Mouse (Mus musculus) neural tube, embryonic 12.5 days (tissue): ENCODE measurements around the gene Fpr1. TPM values are rescaled to one million over a fixed set of nuclear protein-coding genes. Genes with fewer than 3 reads are reported as not detected.
"Not testable (repeated sequence)": the region's sequence is repeated elsewhere in the genome, so short reads cannot be mapped to it uniquely, and the experiment has no call there.

Source experiments
- ATAC-seq: fragments of 200-750 bp; cut with Nextera tagmentation; 2 replicates; pipeline ENCODE4 v1.8.0; 2017; ENCODE audit warnings: low read depth, mild to moderate bottlenecking, moderate TSS enrichment, moderate library complexity; ENCODE audit not compliant: low FRiP score
- H3K27ac ChIP-seq: fragments of 300-500 bp; sonication (generic); 2 replicates; pipeline ENCODE4 v1.5.1; 2016
- H3K27me3 ChIP-seq: fragments of 300-500 bp; sonication (generic); replicated peaks from 2 replicates; pipeline ENCODE4 v1.6.1; 2016; ENCODE audit warnings: mild to moderate bottlenecking
- H3K36me3 ChIP-seq: fragments of 300-500 bp; sonication (generic); 2 replicates; pipeline ENCODE4 v1.6.1; 2016; ENCODE audit warnings: mild to moderate bottlenecking
- H3K4me1 ChIP-seq: fragments of 300-500 bp; sonication (generic); 2 replicates; pipeline ENCODE4 v1.6.1; 2016
- H3K4me2 ChIP-seq: fragments of 300-500 bp; sonication (generic); replicated peaks from 2 replicates; pipeline ENCODE4 v1.6.1; 2016; ENCODE audit warnings: mild to moderate bottlenecking
- H3K4me3 ChIP-seq: fragments of 300-500 bp; sonication (generic); 2 replicates; pipeline ENCODE4 v1.5.1; 2016
- H3K9ac ChIP-seq: fragments of 300-500 bp; sonication (generic); 2 replicates; pipeline ENCODE4 v1.6.1; 2016; ENCODE audit warnings: mild to moderate bottlenecking
- H3K9me3 ChIP-seq: fragments of 300-500 bp; sonication (generic); 2 replicates; pipeline ENCODE4 v1.6.1; 2016; ENCODE audit warnings: mild to moderate bottlenecking
- WGBS: fragments of 180-500 bp; shearing (Covaris S2); methylation state at CpG from one replicate; pipeline ENCODE4 v1.1.7; 2016; 5-methylcytosine and 5-hydroxymethylcytosine counted together
- polyA plus RNA-seq: library from polyadenylated mRNA; unstranded; fragments of >200 nt; fragmentation: Nextera tagmentation; extraction: Ambion mirVana; gene quantifications from 2 replicates; pipeline ENCODE4 v1.2.1, GENCODE M21; 2016

Gene Fpr1
- polyA plus RNA-seq, 1 experiment from 2014 or later, result not detected

DNA sequence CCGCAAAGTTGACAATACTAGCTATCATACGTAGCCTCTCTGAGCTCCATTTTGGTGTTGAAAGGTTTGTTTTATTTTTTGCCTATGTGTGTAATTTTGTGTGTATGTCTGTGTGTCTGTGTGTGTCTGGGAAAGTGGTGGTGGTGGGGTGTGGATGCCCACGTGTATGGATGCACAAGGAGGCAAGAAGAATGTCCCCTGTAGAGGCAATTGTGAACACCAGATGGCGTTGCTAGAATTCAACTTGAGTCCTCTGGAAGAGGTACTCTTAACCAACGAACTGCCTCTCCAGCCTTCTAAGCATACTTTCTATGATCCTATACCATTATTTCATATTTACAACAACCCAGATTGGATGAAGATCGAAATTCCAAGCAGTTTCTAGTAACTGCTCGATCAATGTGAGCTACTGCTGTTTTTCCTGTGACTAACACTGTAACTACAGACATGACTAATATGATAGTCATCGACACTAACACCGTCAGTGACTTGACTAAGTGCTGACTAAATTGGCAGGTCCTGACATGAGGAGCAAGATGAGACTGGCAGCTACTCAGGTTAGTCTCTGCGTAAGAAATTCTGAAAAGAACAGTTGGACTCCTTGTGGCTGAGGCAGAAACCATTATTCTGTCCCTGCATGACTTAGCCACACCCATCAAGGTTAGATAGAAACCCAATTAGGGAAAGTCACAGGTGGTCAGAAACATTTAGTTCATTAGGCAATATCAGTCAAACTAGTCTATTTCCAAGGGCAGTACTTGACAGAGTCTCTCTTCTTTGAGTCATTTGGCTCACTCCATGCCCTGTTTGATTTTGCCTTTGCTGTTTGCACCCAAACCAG is 38.3 kb downstream of the Fpr1 start:
- ATAC-seq, result no peak
- Histone ChIP-seq H3K27ac (no peak overlapping the region), H3K4me2 (no peak overlapping the region), H3K9ac (no peak overlapping the region), H3K27me3 (peaks cover 11% of the 10 kb centered on the region), H3K4me3 (no peak overlapping the region), H3K36me3 (peaks cover 21% of the 10 kb centered on the region), H3K9me3 (no peaks in the 10 kb centered on the region), H3K4me1 (no peaks in the 10 kb centered on the region)
- WGBS, result 72% methylated on average over 10 of the region's 10 CpGs

DNA sequence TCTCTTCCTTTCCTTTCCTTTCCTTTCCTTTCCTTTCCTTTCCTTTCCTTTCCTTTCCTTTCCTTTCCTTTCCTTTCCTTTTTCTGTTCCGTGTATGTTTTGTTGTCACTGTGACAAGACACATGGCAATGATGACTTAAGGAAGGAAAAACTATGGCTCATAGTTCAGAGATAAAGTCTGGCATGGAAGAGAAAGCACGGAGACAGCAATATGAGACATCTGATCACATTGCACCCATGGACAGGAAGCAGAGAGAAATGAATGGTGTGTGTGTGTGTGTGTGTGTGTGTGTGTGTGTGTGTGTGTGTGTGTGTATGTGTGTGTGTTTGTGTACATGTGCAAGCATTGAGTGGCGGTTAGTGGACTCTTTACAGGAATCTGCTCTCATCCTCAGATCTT is 39.1 kb downstream of the Fpr1 start:
- not testable (repeated sequence) for H3K4me1 ChIP-seq, H3K9me3 ChIP-seq, H3K4me3 ChIP-seq, H3K27me3 ChIP-seq, ATAC-seq, H3K9ac ChIP-seq, H3K27ac ChIP-seq, H3K4me2 ChIP-seq
- H3K36me3 ChIP-seq, result peaks cover 25% of the 10 kb centered on the region
- WGBS, result 91% methylated on average over 3 of the region's 3 CpGs

DNA sequence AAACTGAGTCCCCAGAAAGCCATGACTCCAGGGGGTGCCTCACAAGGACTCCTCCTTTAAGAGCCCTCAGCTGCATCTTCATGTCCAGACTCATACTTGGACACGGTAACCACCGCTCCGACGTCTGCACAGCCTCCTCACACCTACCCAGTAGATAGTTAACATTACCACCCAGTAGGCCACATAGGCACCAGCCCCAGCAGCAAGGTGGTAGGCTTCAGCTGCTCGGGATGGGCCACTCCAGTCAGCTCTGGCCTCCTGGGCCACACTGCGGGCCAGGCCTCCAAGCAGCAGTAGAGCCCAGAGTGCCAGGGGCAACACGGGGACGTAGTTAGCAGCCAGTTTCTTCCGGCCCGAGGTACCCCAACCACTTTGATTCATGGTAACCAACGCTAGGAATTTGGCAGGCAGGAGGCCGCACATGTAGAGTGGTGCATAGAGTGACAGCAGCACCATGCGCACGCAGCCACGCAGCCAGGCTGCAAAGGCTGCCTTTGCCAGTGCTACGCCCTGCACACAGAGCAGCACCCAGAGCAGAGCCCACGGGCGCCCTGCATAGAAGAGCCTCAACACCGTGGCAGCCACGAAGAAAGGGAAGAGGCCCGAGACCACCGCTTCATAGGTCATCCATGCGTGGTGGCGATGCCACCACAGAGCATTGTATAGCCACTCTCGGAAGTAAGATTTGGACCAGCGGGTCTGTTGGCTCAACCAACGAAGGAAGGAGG is 40.0 kb downstream of the Fpr1 start:
- Histone ChIP-seq H3K4me1 (peaks cover 6% of the 10 kb centered on the region; the same call in 1 of the 2 replicates), H3K9me3 (no peaks in the 10 kb centered on the region), H3K27me3 (no peaks in the 10 kb centered on the region), H3K4me3 (no peak overlapping the region), H3K9ac (no peak overlapping the region), H3K27ac (no peak overlapping the region), H3K4me2 (no peak overlapping the region), H3K36me3 (peaks cover 32% of the 10 kb centered on the region)
- WGBS, result 72% methylated on average over 27 of the region's 27 CpGs
- ATAC-seq, result peak; percentile 52

DNA sequence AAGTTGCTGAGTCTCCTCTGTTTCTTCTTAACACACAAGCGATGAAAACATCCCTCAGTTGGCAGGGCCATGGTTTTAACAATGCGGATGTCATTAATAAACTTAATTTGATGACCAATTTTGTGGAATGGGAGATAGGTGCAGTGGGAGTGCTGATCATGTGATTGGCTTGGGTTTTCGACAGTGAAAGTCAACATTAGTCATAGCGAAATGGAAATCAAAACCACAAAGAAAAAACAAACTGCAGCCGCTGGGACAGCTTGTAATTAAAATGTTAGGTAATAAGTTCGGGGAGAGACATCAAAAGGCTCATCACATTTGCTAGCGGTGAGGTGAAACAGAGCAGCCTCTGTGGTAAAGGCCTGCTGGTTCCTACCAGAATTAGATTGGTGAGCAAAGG is 42.9 kb downstream of the Fpr1 start:
- WGBS, result 92% methylated on average over 7 of the region's 7 CpGs
- no peak for ATAC-seq
- peaks cover 28% of the 10 kb centered on the region for H3K4me1 ChIP-seq
- H3K36me3 ChIP-seq, result peaks cover 38% of the 10 kb centered on the region
- H3K9ac ChIP-seq, result no peak overlapping the region
- H3K9me3 ChIP-seq, result no peaks in the 10 kb centered on the region
- no peak overlapping the region for H3K4me2 ChIP-seq
- no peak overlapping the region for H3K27ac ChIP-seq
- H3K4me3 ChIP-seq, result no peak overlapping the region
- no peaks in the 10 kb centered on the region for H3K27me3 ChIP-seq

DNA sequence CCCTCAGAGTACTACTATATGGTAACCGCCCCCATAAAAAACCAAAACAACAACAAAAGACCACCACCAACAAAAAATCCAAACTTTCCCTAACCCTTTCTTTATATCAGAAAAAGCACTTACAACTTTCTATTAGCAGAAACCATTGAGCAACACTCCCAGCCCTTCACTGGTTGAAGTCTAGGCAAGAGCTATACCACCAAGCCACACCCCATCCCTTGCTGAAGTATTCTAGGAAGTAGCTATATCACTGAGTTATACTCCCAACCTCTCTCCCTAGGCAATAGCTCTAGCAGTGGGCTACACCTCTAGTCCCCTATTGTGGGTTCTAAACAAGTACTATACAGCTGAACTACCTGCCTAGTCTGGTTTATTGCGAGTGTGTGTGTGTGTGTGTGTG is 44.5 kb downstream of the Fpr1 start:
- no peaks in the 10 kb centered on the region for H3K27me3 ChIP-seq
- H3K9me3 ChIP-seq, result no peaks in the 10 kb centered on the region
- 90% methylated on average over 2 of the region's 2 CpGs for WGBS
- H3K36me3 ChIP-seq, result peaks cover 38% of the 10 kb centered on the region
- no peak overlapping the region for H3K27ac ChIP-seq
- H3K4me2 ChIP-seq, result no peak overlapping the region
- H3K4me3 ChIP-seq, result no peak overlapping the region
- no peak for ATAC-seq
- H3K4me1 ChIP-seq, result peaks cover 42% of the 10 kb centered on the region
- no peak overlapping the region for H3K9ac ChIP-seq

DNA sequence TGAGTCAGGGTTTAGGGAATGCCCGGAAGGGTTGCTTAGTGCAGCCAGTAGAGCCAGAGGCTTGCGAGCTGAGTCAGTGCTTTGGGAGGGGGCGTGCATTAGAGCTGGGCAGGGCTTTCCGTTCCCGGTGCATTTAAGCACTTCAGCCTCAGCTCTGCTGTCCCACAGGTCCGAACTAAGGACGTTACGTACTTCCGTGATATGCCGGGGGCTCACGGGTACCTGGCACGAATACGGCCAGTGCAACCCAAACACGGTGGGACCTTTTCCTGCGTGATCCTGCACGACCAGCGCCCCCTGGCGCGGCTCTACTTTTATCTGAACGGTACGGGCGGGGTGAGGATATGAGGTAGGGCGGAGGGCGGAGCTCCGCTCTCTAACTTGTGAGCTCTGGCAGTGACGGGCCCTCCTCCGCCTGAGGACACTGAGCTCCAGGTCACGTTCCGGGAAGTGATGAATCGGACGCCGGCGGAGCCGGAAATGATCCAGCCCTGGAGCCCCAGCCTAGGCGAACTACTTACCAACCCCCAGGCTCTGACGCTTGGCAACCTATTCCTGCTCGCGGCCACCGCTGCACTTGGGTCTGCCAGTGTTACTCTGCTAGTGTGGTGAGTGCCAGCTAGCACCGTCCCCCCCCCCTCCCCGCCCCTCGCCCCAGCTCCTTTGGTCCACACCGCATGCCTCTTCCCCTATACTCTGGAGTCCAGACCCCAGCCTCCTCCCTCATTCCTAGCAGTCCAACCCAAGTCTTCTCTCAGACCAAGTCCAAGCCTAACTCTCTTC is 45.6 kb downstream of the Fpr1 start:
- 2% methylated on average over 43 of the region's 43 CpGs for whole genome bisulfite sequencing

DNA sequence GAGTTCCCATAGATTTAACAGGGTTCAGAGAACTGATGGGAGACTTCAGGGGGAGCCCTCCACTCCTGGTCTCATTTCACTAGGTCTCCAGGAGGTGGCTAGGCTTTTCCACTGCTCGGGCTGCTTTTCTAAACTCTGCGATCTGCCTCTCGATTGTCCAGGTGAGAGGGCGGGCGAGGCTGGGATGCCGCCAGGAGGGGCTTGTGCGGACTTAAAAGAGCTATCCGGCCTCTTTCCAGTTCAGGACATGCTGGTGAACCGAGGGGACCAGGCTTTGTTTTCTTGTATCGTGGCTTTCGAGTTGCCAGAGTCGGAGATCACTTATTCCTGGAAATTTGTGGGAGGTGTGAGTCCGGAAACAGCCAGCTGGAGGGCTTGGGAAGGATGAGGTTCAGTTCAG is 46.3 kb downstream of the Fpr1 start:
- 12% methylated on average over 13 of the region's 13 CpGs for WGBS
- ATAC-seq, result peak; percentile 7
- Histone ChIP-seq H3K4me2 (peak overlapping the region; percentile 65), H3K27me3 (no peaks in the 10 kb centered on the region), H3K4me1 (peaks cover 57% of the 10 kb centered on the region), H3K4me3 (peak overlapping the region; percentile 36), H3K9me3 (no peaks in the 10 kb centered on the region), H3K27ac (peak overlapping the region; percentile 20; the same call in 1 of the 2 replicates), H3K9ac (peak overlapping the region; percentile 63; the same call in 1 of the 2 replicates), H3K36me3 (peaks cover 52% of the 10 kb centered on the region)

More for the DNA sequence above, 45.6 kb downstream of the Fpr1 start:
- Histone ChIP-seq H3K9me3 (no peaks in the 10 kb centered on the region), H3K27me3 (no peaks in the 10 kb centered on the region), H3K36me3 (peaks cover 47% of the 10 kb centered on the region), H3K4me1 (peaks cover 53% of the 10 kb centered on the region), H3K9ac (peak overlapping the region; percentile 63), H3K27ac (peak overlapping the region; percentile 57; the same call in 1 of the 2 replicates), H3K4me3 (peak overlapping the region; percentile 36), H3K4me2 (peak overlapping the region; percentile 65)
- ATAC-seq, result peak; percentile 96

DNA sequence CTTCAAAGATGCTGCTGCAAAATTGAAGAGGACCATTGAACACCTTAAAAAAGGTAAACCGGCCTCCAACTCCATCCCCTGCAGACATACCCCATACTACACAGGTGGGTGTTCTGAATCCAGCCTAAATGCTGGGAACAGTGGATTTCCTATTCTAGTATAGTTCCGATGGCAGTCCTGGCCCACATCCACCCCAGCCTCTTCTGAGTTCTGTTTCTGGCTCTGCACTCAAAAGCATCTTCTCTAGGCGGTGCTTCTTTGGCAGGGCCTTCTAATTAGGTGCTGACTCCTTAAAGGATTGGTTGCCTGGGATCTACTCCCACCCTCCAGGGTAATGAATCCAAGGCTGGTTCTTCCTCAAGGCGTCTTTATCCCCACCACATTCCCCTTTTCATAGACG is 47.6 kb downstream of the Fpr1 start:
- H3K9ac ChIP-seq, result no peak overlapping the region
- no peak overlapping the region for H3K4me3 ChIP-seq
- H3K27me3 ChIP-seq, result no peaks in the 10 kb centered on the region
- H3K4me1 ChIP-seq, result peaks cover 71% of the 10 kb centered on the region
- WGBS, result 85% methylated on average over 5 of the region's 5 CpGs
- H3K4me2 ChIP-seq, result no peak overlapping the region
- H3K9me3 ChIP-seq, result no peaks in the 10 kb centered on the region
- H3K27ac ChIP-seq, result no peak overlapping the region
- no peak for ATAC-seq
- peaks cover 56% of the 10 kb centered on the region for H3K36me3 ChIP-seq

DNA sequence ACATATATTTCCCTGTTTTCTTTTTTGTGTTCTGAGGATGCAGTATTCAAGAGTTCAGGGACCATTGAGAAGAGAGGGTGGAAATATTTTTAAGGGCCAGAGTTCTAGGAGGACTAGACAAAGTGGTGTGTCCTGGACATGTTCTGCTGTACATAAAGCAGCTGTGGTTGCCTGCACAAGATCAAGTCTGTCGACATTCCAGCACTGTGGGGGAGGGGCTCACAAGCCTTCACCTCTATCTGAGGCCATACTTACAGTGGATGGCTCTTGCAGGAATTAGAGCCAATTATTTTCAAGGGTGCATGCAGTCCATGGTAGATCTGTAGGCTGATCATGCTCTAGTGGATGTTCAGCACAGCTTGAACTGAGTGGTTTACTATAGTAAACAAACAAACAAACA is 48.8 kb downstream of the Fpr1 start:
- peaks cover 51% of the 10 kb centered on the region for H3K36me3 ChIP-seq
- H3K4me1 ChIP-seq, result peaks cover 83% of the 10 kb centered on the region
- WGBS, result 29% methylated on average over 1 of the region's 1 CpGs

DNA sequence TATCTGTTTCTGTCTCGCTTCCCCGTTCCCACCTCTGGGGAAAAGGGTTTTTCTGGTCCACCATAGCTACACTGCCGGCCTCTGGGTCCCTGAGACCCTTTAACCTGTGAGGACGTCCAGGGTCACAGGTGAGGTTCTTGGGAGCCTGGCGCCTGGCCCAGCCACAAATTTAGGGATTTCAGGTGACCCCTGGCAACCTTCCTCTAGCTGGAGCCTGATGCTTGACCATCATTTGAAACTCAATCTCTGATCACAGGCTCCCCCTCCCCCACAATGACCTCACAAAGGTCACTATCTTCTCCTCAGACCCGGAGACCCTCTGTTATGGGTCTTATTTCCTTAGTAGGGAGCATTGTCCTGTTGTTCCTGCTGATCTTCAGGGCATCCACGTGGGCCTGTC is 53.0 kb downstream of the Fpr1 start:
- Histone ChIP-seq H3K4me2 (peak overlapping the region; percentile 93), H3K9ac (peak overlapping the region; percentile 94; the same call in 1 of the 2 replicates), H3K27me3 (no peaks in the 10 kb centered on the region), H3K9me3 (no peaks in the 10 kb centered on the region), H3K27ac (no peak overlapping the region), H3K4me1 (peaks cover 58% of the 10 kb centered on the region), H3K36me3 (peaks cover 30% of the 10 kb centered on the region), H3K4me3 (0 out of 2 replicates have a peak overlapping the region, but pooled peaks have one; percentile 7)
- ATAC-seq, result no peak
- 75% methylated on average over 7 of the region's 7 CpGs for WGBS

More for the DNA sequence above, 48.8 kb downstream of the Fpr1 start:
- no peak for ATAC-seq
- no peak overlapping the region for H3K9ac ChIP-seq
- no peak overlapping the region for H3K4me3 ChIP-seq
- H3K4me2 ChIP-seq, result no peak overlapping the region
- no peaks in the 10 kb centered on the region for H3K27me3 ChIP-seq
- no peak overlapping the region for H3K27ac ChIP-seq
- H3K9me3 ChIP-seq, result no peaks in the 10 kb centered on the region

DNA sequence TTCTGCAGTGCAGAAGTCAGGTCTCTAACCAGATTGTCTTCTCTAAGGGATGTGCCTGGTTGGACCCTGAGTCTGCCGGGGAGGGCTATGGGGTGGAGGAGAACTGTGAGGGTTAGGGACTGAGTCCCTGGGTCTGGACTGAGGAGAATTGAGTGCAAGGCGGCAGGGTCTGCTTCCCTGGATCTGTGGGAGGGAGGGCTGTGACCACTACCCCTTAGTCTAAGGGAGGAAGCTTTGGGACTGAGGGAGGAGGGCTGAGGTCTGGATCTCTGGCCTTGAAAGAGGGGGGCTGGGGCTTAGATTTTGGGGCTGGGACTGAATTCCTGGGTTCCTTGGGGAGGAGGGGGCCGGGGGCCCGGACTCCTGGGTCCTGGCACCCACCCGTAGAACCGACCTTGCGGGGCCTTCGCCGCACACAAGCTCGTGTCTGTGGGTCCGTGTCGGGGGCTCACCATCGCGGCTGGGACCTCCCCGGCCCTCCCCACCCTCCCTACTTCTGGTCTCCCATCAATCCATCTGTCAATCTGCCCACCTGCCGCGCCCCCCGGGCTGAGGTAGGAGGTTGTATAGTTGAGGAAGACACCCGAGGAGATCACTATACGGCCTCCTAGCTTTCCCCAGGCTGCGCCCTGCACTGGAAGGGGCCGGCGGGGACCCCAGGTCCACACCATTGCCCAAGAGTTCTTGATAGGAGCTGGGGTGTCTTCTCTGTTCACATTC is 53.8 kb downstream of the Fpr1 start:
- 52% methylated on average over 23 of the region's 23 CpGs for WGBS
- H3K27ac ChIP-seq, result 0 out of 2 replicates have a peak overlapping the region, but pooled peaks have one; percentile 98
- ATAC-seq, result no peak
- H3K4me1 ChIP-seq, result peaks cover 55% of the 10 kb centered on the region
- peaks cover 30% of the 10 kb centered on the region for H3K36me3 ChIP-seq
- H3K4me3 ChIP-seq, result peak overlapping the region; percentile 82
- no peaks in the 10 kb centered on the region for H3K27me3 ChIP-seq
- H3K9ac ChIP-seq, result peak overlapping the region; percentile 94
- no peaks in the 10 kb centered on the region for H3K9me3 ChIP-seq
- H3K4me2 ChIP-seq, result peak overlapping the region; percentile 93
